Mouse (Mus musculus): Measurements from ENCODE around the gene Tubgcp2. TPM values are rescaled to one million over a fixed set of nuclear protein-coding genes. Genes with fewer than 3 reads are reported as not detected.

Gene Tubgcp2
- polyA plus RNA-seq, 1 experiment = 70.3 TPM

DNA sequence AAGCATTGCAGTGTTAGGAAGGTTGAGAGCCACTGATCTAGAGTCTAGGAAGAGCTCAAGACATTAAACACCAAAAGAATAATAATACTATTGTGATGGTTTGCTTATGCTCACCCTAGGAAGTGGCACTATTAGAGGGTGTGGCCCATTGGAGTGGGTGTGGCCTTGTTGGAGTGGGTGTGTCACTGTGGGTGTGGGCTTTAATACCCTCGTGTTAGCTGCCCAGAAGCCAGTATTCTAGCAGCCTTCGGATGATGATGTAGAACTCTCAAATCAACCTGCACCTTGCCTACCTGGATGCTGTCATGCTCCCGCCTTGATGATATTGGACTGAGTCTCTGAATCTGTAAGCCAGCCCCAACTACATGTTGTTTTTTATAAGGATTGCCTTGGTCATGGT lies 6.3 kb upstream of the Tubgcp2 start:
- no peak for DNase-seq (ENCODE audit: low read depth)
- TF ChIP-seq POLR2A (IDR thresholded peaks at IDR 0.05; ENCODE audit: borderline replicate concordance, extremely low read depth, insufficient read depth, insufficient read length, poor library complexity, severe bottlenecking) = no peak
- TF ChIP-seq CTCF (IDR thresholded peaks at IDR 0.05; ENCODE audit: borderline replicate concordance, extremely low read depth, insufficient read depth, insufficient read length) = no peak

DNA sequence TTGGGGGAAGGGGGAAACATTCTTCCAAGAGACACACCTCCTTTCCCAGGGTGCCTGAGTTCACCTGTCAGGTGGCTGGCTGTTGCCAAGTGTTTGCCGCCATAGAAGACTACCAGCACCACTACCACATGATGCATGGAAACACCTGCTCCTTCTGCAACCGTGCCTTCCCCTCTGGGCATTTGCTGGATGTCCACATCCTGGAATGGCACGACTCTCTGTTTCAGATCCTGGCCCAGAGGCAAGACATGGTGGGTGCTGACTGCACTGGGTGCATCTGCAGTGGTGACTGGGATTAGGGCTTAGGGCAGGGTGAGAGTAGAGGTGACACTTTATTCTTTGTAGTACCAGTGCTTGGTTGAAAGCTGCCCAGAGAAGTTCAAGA lies 694 bp upstream of the Tubgcp2 start:
- no peak for TF ChIP-seq CTCF (IDR thresholded peaks at IDR 0.05; ENCODE audit: borderline replicate concordance, extremely low read depth, insufficient read depth, insufficient read length)
- no peak for TF ChIP-seq POLR2A (IDR thresholded peaks at IDR 0.05; ENCODE audit: borderline replicate concordance, extremely low read depth, insufficient read depth, insufficient read length, poor library complexity, severe bottlenecking)
- no peak for DNase-seq (ENCODE audit: low read depth)

GRCm38 (mm10) chr7:140035456-140035855 lies 1.0 kb downstream of the Tubgcp2 start:
- no peak for TF ChIP-seq CTCF (IDR thresholded peaks at IDR 0.05; ENCODE audit: borderline replicate concordance, extremely low read depth, insufficient read depth, insufficient read length)
- TF ChIP-seq POLR2A (IDR thresholded peaks at IDR 0.05; ENCODE audit: borderline replicate concordance, extremely low read depth, insufficient read depth, insufficient read length, poor library complexity, severe bottlenecking) = no peak
- no peak for DNase-seq (ENCODE audit: low read depth)

- DNase-seq (ENCODE audit: low read depth) = no peak
- TF ChIP-seq CTCF (IDR thresholded peaks at IDR 0.05; ENCODE audit: borderline replicate concordance, extremely low read depth, insufficient read depth, insufficient read length) (no peak), POLR2A (IDR thresholded peaks at IDR 0.05; ENCODE audit: borderline replicate concordance, extremely low read depth, insufficient read depth, insufficient read length, poor library complexity, severe bottlenecking) (no peak)
Measured at GRCm38 (mm10) chr7:140033386-140033785, 3.1 kb downstream of the Tubgcp2 start.

DNA sequence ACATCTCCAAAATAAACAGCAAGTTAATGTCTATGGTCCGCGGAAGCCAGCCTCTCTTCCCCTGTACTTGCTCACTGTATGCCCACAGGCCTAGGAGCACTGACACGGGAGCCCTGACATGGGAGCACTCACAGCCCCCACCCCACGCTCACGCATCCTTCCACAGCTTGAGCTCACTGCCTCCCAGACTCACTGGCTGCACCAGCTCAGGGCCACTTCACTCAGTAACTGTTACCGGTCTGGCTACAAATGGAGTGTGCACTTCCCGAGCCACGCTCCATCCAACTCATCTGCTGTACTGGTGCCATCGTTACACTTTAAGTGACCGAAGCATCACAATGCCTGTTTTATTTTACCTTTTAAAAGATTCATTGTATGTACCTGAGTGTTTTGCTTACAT lies 4.1 kb downstream of the Tubgcp2 start:
- no peak for DNase-seq (ENCODE audit: low read depth)
- TF ChIP-seq POLR2A (IDR thresholded peaks at IDR 0.05; ENCODE audit: borderline replicate concordance, extremely low read depth, insufficient read depth, insufficient read length, poor library complexity, severe bottlenecking) (no peak), CTCF (IDR thresholded peaks at IDR 0.05; ENCODE audit: borderline replicate concordance, extremely low read depth, insufficient read depth, insufficient read length) (no peak)

DNA sequence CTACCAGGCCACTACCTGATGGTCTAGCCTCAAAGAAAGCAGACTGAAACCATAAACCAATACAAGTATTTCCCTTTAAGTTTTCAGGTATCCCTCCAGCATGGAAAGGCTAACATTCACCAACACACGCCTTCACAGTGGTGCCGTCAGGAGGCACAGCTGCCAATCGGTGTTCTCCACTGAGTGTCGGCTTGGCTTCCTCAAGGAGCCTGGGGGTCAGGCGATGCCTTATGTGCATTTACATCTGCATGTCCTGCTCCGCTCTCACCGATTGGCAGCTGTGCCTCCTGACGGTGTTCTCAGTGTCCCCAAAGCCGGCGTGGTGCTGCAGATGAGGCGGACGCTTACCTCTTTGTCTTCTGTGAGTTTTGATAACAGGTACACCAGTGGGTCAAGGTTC lies 4.7 kb downstream of the Tubgcp2 start:
- TF ChIP-seq CTCF (IDR thresholded peaks at IDR 0.05; ENCODE audit: borderline replicate concordance, extremely low read depth, insufficient read depth, insufficient read length) (no peak), POLR2A (IDR thresholded peaks at IDR 0.05; ENCODE audit: borderline replicate concordance, extremely low read depth, insufficient read depth, insufficient read length, poor library complexity, severe bottlenecking) (no peak)

DNA sequence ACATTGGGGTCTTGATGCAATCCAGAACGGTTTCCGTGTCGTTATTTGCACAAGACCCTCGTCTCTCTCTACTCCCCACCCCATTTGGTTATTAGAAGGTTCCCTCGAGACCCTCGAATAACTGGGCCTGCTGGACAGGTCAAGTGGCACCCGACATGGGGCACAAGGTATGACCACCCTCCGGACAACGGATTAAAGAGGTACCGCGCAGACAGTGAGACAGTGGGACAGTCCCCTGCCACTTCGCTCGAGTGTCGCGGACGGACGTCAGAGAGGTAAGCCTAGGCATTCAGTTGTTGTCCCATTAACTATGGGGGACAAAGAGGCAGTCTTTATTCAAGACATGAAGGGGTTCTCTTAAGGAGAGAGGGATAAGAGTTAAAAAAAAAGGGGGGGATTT lies 25.1 kb downstream of the Tubgcp2 start:
- TF ChIP-seq POLR2A (IDR thresholded peaks at IDR 0.05; ENCODE audit: borderline replicate concordance, extremely low read depth, insufficient read depth, insufficient read length, poor library complexity, severe bottlenecking) (no peak), CTCF (IDR thresholded peaks at IDR 0.05; ENCODE audit: borderline replicate concordance, extremely low read depth, insufficient read depth, insufficient read length) (no peak)
- DNase-seq (ENCODE audit: low read depth) = no peak

More for the DNA sequence above, 4.7 kb downstream of the Tubgcp2 start:
- DNase-seq (ENCODE audit: low read depth) = no peak

DNA sequence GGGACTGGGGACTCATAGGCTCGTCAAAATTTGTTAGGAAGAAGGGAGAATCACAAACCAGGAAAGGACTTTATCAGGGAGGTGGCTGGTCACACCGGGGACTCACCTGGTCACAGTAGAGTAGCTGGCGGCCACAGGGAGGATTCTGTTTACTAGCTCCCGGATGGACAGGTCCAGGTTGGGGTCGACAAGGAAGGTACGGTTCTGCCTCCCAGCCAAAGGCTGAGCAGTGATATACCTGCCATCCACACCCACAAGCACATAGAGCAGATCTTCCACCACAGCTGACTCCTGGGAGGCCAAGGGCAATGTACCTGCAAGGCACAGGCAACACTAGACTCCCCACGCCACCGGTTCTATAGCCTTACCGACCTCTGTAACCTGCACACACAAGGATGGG lies 28.7 kb downstream of the Tubgcp2 start:
- no peak for DNase-seq (ENCODE audit: low read depth)
- TF ChIP-seq CTCF (IDR thresholded peaks at IDR 0.05; ENCODE audit: borderline replicate concordance, extremely low read depth, insufficient read depth, insufficient read length) (no peak), POLR2A (IDR thresholded peaks at IDR 0.05; ENCODE audit: borderline replicate concordance, extremely low read depth, insufficient read depth, insufficient read length, poor library complexity, severe bottlenecking) (no peak)

DNA sequence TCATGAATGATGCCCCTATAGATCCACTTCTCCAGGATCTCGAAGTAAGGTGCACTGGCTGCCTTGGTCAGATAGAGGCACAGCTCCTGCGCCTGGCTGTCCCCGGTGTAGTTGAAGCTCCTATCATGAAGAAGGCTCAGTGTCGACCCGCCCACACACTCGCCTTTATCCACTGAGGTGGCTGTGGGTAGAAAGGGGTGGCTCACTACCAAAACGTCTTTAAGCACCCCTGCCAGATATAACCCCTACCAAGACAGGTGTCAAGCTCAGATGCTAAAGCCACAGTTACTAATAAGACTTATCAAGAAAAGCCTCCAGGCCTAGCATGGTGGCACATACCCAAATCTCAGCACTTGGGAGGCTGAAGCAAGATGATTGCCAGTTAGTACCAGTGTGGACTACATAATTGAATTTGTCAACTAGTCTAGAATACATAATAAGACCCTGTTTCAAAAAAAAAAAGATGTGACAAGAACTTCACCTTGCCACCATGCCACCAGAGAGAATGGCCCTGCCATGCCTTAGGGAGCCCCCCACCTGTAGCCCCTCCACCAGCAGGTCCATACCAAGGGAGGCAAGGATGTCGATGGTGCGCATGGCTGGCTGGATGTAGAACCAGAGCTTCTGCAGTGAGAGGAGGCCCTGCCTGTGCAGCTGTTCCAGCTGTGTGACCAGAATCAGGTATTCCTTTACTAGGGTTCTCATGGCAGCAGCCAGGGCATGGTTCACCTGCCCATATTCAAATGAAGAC lies 29.4 kb downstream of the Tubgcp2 start:
- DNase-seq (ENCODE audit: low read depth) = no peak
- TF ChIP-seq CTCF (IDR thresholded peaks at IDR 0.05; ENCODE audit: borderline replicate concordance, extremely low read depth, insufficient read depth, insufficient read length) (no peak), POLR2A (IDR thresholded peaks at IDR 0.05; ENCODE audit: borderline replicate concordance, extremely low read depth, insufficient read depth, insufficient read length, poor library complexity, severe bottlenecking) (no peak)

GRCm38 (mm10) chr7:140004666-140005065 lies 31.8 kb downstream of the Tubgcp2 start:
- TF ChIP-seq POLR2A (IDR thresholded peaks at IDR 0.05; ENCODE audit: borderline replicate concordance, extremely low read depth, insufficient read depth, insufficient read length, poor library complexity, severe bottlenecking) (no peak), CTCF (IDR thresholded peaks at IDR 0.05; ENCODE audit: borderline replicate concordance, extremely low read depth, insufficient read depth, insufficient read length) (no peak)
- no peak for DNase-seq (ENCODE audit: low read depth)

DNA sequence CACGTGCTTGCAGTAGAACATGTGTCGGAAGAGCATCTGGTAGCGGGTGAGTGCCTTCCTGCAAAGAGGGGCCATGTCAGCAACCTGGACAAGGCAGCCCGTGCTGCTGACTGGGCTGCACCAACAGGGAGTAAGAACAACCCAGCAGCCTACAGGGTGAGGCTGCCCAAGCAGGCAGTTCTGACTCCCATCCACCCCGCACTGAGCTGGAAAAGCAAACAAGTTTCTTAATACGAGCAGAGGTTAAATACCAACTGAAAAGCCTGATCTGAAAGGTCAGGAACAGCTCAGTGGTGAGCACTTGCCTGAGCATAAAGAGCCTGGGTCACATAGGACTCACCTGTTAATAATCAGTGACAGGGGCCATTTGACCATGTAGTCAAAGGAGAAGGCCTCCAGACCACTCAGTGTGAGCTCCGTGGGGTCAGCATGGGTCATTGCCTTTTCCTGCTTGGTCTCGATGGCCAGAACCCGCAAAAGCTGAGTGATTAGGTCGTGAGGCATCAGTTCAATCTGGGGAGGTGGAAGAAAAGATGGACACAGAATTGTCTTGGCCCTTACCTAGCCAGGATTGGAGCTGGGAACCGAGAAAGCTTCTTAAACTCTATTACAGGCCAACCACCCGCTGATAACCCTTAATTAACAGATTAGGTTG lies 35.3 kb downstream of the Tubgcp2 start:
- no peak for TF ChIP-seq POLR2A (IDR thresholded peaks at IDR 0.05; ENCODE audit: borderline replicate concordance, extremely low read depth, insufficient read depth, insufficient read length, poor library complexity, severe bottlenecking)
- no peak for DNase-seq (ENCODE audit: low read depth)
